Mouse (Mus musculus) layer of hippocampus, postnatal 36 days (tissue): Measurements from ENCODE around the gene Rsph6a. TPM values are rescaled to one million over a fixed set of nuclear protein-coding genes. Genes with fewer than 3 reads are reported as not detected.

Source experiments
- DNase-seq, 2 experiments: peaks; one replicate each; pipeline ENCODE4 v3.0.0; 2022
- total RNA-seq, 2 experiments: library from RNA; stranded (reverse); gene quantifications; 2 replicates each; pipeline ENCODE4 v1.2.3; 2021

Rsph6a gene
- total RNA-seq: under 1 TPM; 0.15 to 0.33 TPM

DNA sequence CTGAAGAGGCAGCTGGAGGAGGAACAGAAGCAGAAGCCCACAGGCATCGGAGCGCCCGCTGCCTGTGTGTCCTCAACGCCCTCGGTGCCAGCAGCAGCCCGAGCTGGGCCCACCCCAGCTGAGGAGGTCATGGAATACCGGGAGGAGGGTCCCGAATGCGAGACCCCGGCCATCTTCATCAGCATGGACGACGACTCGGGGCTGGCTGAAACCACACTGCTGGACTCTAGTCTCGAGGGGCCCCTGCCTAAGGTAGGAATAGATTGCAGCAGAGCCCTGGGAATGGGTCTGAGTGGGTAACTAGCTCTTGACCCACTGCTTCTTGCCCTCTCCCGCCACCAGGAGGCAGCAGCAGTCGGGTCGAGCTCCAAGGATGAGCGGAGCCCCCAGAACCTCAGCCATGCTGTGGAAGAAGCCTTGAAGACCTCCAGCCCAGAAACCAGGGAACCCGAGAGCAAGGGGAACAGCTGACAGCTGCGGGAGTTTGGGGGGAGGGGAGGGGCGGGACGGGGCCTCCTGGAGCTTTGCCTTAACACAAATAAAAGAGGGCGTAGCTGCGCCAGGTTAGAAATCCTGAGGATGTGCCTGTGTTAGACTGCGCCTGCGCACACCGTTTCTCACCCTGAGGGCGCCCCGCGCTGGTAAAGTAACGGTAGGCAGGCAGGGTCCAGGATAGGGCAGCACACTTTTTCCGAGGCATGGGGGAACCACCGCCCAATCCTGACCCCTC lies at the start of gene Rsph6a:
Gene Rsph6a, plus strand, starts transcription at position 644 of the 730 bp plus-strand sequence.
- no peak for DNase-seq

DNA sequence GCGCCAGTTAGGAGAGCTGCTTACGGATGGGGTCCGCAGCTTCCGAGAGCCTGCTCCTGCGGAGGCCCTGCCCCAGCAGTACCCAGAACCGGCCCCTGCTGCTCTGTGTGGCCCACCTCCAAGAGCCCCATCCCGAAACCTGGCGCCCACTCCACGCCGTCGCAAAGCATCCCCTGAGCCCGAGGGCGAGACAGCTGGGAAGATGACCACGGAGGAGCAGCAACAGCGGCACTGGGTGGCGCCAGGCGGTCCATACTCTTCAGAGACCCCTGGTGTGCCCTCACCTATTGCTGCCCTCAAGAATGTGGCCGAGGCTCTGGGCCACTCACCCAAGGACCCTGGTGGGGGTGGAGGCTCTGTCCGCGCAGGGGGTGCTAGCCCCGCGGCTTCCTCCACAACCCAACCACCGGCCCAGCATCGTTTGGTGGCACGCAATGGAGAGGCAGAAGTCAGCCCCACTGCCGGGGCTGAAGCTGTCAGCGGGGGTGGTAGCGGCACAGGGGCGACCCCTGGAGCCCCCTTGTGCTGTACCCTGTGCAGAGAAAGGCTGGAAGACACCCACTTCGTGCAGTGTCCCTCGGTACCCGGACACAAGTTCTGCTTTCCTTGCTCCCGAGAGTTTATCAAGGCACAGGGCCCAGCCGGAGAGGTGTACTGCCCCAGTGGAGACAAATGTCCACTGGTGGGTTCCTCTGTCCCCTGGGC lies 48.9 kb upstream of the Rsph6a start:
- no peak for DNase-seq

DNA sequence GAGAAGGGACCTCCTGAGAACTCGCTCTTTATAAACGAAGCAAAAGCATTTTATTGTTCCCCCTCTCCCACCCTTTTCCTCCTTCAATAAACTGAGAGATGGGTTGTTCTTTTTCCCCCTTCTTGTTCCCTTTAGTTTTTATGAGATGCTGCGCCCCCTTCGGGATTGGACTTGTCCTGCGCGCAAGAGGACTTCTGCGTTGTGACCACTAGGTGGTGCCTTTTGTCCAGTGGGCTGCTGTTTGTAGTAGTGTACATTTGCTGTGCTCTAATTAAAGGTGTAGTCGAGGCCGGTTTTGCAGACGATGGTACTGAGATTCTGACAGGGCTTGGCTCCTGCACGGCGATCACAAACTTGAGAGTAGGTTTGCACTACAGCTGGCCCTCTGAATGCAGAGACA lies 48.0 kb upstream of the Rsph6a start:
- peak; percentile 81 to 83 for DNase-seq

DNA sequence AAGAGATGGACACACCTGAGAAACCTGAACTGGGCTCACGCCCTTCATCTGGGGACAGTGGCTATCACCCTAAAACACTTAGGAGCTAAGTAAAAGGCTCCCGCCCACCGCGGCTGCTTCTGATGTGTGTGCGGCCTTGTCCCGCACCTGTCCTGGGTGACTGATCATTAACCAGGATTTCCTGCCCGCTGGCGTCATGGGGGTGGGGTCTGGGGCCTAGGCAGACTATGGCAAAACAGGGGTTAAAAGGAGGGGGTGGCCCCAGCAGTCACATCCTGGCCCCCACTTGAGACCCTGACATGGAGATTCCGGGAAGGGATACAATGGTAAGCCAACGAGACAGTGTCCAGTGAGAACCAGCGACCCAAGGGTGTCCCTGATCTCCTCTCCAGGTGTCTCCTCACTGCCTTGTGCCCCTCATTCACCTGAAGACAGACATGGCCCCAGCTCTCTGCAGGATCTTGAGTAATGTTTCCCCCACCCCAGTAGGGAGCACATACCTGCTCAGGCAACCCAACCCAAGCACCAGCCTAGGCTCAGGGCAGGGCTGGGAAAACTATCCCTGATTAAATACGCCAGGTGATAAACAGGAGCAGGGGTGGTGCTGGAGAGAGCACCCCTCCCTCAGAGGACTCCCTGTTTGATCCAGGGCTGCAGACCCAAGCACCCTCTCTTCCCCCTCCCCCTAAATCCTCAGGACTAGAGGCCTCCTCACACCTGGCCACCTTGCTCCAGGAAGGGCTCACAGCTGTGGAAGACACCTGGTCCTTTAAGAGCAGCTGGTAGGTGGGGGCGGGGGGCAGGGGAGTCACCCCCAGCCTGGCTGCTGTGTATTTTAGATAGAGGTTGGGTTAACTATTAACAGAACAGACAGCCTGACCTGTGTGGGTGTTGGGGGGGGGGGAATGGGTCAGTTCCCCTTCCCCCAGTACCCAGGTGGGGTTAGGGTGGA lies 47.2 kb upstream of the Rsph6a start:
- DNase-seq: no peak

DNA sequence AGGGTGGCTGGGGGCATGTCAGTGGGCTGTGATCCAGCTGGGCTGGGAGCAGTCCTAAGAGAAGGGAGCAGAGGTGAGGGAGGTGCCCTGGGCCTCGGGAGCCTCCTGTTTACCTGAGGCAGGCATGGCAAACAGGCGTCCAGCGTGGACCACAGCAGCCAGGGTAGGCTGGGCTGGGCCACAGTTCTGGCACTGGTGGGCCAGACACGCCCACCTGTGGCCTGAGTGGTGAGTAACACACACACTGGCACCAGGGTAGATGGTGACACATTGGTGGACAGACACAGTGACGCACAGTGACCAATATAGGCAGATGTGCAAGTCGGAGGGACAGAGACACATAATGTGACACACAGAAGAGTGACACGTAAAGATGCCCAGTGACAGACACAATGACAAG lies 43.9 kb upstream of the Rsph6a start:
- DNase-seq: no peak

DNA sequence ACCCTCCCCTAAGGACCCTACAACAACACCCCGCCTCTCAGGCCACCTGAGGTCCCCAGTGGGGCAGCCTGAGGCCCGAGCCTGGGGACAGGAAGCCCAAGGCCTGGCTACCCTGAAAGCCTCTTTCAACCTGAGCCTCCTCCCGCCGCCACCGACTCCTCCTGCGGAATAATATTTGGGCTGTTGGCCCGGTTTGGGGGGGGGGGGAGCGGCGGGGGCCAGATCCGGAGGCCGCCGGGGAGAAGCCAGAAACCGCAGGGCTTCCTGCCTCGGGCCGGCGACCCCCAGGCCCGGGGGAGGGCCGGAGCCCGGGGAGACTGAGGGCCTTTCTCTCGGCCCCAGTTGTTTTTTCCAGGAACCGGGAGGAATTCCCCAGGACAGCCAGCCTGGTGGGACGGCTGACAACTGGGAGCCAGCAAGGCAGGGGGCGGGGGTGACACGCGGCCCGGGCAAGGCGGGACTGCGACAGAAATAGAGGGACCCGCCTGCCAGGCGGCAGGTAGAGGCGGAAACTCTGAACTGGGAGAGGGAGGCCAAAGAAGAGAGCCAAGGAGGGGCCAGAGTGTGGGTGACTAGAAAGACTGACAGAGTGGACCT lies 42.4 kb upstream of the Rsph6a start:
- no peak for DNase-seq

DNA sequence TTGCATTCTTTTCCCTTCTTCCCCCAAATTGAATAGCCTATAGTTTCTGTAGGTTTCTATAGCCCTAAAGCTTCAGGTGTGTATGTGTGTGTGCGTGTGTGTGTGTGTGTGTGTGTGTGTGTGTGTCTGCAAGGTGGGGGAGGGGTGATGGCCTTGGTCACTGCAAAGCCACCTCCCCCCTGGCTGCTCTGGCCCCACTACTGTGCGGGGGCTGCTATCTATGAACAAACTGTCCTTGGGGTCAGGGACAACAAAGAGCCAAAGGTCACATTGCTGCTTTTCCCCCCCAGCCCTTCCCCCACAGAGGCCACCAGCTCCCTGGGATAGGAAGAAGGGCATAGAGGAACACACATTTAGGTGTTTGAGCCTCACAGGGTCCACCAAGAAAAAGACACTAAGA lies 41.6 kb upstream of the Rsph6a start:
- no peak for DNase-seq

DNA sequence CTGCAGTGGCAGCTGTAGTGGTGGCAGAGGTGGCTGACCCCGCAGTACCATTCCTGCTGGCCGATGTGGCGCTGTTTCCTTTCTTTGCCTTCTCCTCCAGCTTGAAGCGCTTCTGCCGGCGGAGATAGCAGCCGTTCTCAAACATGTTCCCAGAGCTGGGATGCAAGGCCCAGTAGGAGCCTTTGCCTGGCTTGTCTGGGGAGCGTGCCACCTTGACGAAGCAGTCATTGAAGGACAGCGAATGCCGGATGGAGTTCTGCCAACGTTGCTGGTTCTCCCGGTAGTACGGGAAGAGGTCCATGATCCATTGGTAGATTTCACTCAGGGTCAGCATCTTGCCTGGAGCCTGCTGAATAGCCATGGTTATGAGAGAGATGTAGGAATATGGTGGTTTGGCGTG lies 40.0 kb upstream of the Rsph6a start:
- no peak for DNase-seq

DNA sequence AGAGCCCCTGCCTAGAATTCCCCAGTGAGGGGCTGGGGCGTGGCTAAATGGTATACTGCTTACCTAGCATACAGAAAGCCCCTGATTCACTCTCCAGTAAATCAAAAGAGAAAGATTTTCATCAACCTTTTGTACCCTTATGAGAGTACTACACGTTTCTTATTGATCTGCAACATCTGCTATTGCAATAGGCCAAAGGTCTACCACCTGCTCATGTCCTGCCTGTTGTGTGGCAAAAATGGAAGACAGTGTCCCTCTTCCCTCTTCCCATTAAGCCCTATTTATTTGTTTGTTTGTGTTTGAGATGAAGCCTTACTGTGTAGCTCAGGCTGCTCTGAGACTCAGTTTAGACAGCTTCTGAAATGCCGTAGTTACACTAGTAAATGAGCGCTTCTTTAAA lies 38.4 kb upstream of the Rsph6a start:
- DNase-seq: no peak

DNA sequence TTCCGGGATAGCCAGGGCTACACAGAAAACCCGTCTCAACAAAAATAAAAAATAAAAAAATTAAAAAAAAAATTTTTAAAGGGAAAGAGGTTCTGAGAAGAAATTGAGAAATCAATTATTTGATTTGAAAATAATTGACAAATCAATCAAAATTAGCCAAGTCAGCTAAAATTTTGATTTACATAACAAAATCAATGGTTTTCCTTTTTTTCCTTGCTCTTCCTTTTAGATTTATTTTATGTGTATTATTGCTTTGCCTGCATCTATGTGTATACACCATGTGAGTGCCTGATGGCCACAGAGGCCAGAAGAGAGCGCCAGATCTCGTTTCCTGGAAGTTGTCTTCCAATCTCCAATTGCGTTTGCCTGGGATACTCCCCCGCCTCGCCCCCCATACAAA lies 36.6 kb upstream of the Rsph6a start:
- no peak for DNase-seq

DNA sequence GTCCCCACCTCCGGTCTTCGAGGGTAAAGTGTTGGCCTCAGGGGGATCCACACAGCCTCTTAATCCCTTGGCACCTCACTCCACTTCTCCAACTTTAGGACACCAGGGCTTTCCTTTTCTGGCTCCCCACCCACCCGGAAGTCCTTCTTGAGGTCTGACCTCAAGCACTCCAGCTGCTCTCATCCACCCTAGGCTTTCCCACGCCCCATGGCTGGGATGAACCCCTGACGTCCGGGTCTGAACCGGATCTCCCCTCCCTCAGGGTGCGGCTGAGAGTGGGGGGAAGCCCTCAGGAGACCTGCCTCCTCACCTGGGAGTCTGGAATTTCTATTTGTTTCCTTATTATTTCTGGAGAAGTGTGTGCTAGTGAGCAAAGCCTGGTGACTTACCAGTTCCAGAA lies 33.4 kb upstream of the Rsph6a start:
- no peak for DNase-seq

DNA sequence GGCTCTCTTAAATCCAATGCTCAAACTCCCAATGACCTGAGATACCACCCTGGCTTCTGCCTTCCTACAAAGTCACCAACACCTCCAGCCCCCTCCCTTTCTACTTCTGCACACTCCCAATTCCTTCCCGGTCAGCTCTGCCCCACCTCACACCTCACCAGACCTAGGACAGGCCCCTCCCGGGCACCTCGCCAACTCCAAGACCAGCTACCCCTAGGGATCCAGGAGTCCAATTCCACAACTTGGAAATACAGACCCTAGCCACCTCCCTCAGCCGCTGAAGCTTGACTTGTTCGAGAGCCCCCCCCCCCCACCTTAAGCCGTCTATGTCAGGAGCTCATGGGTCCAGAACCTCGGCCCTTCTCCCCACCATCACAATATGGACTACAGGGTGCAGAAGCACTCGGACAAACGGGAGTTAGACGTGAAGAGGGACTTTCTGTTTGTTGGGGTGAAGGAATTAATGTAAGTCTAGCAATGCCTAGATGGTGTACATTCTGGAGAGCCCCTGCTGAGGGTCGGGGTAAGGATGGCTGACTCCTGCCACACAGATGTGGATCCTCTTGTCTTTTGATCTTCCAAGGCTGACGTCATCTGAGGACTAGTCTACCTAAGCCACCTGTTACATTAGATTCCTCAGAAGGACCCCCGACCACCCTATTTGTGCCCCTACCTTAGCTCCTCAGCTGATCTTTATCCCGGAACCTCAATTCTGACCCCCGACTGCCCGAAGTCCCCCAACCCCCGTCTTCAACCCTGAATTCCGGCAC lies 32.1 kb upstream of the Rsph6a start:
- DNase-seq: no peak

DNA sequence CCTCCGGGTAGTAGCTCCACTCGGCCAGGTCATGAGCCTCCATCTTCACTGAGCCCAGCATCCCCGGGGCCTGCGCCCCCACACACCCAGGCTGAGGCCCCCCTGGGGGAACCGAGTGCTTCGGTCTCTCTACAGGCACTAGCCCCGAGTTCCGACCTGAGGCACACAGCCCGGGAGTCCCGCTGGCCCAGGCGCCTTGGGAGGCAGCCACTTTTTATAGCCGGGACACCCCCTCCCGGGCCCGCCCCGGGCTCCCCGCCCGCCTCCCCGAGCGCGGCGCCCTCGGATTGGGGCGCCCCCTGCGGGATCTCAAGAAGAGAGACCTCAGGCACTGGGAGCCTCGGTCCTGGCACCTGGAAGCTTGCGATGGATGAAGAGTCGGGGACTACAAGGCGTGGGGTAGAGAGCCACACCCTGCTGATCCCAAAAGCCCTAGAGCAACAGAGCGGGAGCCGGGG lies 31.1 kb upstream of the Rsph6a start, which contains the start of gene Foxa3:
Gene Foxa3, minus strand, starts transcription at position 182 of the 458 bp plus-strand sequence.
- DNase-seq: peak in 1 of 2 experiments; percentile 45

DNA sequence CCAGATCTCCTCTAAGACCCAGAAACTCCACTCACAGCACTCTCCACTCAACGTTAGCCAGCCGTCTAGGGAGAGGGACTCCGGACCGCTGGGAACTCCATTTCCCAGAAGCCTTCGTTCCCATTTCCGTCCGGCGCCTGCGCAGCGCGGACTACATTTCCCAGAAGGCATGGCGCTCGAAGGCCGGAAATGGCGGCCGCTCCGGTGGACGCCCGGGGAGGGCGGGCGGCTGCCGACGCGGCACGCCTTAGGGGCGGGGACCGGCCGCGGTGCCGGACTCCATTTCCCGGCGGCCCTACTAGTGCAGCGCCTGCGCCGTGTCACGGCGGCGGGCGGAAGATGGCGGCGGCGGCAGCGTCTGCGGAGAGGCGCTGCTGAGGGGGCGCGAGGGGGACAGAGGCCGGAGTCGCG lies 30.4 kb upstream of the Rsph6a start, which contains the start of gene Sympk:
Gene Sympk, plus strand, starts transcription at position 282 of the 411 bp plus-strand sequence.
- DNase-seq: peak; percentile 94 to 96

DNA sequence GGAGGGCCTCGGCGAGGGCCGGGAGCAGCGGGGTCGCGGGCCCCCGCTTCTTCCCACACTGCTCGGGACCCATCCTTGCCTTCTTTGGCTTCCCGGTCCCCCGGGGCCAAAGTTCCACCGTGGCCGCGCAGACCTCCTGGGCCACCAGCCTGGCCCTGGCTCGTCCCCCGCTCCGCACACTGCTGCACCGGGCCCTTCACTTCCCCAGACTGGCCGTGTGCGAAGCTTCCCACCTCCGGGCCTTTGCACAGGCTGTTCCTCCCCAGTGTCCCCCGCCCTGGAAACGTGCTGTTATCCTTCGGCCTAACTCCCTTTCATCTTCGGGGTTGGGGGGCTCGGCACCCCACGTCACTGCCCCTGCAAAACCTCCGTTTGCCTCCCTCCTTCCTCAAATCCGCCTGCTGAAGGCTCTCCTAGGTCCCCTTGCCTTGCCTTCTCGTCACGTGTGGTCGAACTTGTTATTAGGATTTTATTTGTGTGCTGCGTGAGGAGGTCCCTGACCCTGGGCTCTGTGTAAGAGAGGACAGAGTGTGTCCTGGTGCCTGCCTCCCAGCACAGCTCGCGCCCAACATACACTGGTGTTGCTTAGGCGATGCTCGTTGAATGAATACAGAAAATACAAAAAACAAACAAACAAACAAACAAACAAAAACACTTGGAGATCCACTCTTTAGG lies 29.8 kb upstream of the Rsph6a start:
- DNase-seq: peak in 1 of 2 experiments; percentile 58

DNA sequence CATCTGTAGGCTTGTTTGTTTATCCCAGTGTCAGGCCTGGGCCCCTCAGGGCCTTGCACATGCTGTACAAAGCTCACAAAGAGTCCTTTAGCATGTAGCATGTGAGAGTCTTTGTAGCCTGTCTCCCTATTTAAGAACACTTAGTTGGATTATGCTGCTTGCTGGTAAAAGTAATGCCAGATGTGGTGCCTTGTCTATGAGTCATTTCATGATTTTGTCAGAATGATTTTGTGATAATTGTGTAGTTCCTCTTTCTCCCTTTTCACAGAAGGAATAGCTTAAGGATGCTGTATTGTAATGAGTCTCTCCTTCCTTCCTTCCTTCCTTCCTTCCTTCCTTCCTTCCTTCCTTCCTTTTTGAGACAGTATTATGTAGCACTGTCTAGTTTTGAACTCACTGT lies 26.4 kb upstream of the Rsph6a start:
- DNase-seq: no peak

DNA sequence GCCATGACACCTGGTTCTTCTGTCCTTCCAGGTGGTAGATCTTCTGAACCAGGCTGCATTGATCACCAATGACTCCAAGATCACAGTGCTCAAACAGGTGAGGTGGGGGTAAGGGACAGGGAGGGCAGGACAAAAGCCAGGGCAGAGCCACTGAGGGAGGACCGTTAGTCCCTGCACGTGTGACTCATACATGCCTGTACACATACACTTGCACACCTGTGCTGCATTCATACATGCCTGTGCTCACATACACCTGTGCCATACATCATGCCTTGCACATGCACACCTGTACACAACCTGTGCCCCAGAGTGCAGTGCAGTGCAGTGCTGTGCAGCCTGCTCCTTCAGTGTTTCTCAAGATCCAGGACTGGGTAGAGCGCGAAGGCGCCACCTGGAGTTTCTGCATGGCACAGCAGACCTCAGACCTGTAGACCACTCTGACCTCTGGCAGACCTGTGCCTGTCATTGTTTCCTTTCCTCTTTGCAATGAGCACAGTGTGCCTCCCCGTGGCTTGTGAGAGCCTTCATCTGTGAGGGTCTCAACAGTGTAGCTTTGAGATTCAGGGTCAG lies 25.3 kb upstream of the Rsph6a start:
- DNase-seq: no peak

DNA sequence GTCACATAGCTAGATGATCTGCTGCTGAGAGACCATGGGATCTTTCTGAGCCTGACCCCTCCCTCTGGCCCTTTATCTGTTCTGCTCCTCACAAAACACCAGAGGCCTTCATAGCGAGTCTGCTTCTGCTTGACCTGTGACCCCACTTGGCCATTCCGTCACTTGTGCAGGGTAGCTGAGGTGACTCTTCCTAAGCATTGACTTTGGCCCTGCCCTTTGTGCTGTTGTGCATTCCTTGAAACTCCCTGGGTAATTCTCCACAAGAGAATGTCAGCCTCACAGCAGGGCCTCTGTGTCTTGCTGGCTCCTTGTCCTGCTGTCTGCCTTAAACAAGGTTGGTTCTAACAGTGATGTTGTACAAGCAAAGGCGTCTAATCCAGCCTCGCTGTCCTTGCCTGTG lies 22.8 kb upstream of the Rsph6a start:
- no peak for DNase-seq

DNA sequence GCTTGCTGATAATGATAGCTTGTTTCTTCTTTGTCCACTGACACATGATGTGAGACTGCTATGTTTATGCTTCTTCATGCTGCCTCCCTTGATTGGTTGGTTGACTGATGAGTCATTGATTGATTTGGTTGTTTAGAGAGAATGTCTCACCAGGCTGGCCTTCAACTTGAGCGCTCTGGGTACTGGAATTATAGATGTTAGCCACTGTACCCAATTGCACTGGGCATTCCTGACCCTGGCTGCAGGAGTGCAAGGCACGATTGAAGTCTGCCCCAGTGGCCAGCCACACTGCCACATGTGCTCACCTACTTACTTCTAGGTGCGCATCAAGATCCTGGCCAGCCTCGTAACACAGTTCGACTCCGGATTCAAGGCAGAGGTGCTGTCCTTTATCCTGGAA lies 9.9 kb upstream of the Rsph6a start:
- DNase-seq: no peak

DNA sequence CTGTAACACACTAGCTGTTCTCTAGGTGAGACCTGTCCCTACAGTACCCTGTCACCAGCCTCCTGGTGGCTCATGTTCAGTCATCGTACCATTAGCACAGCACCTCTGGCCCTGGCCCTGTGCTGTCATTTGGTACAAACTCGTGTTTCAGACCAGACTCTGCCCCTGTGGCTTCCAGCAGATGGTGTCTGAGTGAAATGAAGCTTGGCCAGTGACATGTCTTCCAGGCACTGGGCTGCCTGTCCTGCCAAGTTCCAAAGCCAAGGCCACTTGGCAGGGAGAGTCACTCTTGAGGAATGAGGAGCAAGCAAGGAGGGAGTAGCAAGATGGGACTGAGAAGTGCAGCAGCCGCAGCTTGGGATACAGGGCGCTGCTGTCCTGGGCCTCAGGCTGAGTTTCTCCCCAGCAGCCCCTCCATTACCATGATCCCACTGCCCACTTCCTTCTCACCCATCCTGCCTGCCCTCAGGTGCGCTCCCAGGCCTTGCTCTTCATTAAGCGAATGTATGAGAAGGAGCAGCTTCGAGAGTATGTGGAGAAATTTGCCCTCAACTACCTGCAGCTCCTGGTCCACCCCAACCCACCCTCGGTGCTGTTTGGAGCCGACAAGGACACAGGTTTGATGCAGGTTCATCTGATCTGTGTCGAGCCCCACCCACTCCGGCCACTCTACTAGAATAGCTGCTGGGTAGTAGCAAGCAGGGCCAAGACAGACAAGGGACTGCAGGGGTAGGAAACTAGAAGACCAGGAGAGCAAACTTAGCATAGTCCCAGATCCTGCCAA lies 8.0 kb upstream of the Rsph6a start:
- no peak for DNase-seq
